Mouse (Mus musculus) spleen, postnatal 10 days (tissue): Measurements from ENCODE around the gene Cd5l.

Experiments used
- DNase-seq, 2 experiments: peaks; one replicate each; pipeline ENCODE4 v3.0.0; 2021 to 2022; ENCODE audit warnings: low spot score in 2 of 2

Cd5l gene

DNA sequence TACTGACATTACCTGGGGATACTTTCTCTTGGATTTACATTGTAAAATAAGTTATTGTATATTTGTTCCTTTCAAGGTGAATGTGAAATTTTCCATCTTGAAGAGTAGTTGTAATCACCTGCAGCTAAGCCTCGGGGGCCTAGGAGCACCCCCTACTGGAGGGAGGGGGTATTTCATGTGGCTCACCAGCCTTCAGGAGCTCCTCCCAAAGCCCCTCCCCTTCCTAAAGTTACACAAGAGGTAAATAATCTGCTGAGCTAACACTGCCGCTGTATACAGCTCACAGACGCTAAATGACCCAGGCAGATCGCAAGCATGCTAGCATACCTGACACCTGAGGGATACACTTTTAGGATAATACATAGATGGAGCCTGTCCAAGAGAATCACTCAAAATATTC is 50.5 kb downstream of the Cd5l start:
- peak in 1 of 2 experiments; percentile 66 for DNase-seq

DNA sequence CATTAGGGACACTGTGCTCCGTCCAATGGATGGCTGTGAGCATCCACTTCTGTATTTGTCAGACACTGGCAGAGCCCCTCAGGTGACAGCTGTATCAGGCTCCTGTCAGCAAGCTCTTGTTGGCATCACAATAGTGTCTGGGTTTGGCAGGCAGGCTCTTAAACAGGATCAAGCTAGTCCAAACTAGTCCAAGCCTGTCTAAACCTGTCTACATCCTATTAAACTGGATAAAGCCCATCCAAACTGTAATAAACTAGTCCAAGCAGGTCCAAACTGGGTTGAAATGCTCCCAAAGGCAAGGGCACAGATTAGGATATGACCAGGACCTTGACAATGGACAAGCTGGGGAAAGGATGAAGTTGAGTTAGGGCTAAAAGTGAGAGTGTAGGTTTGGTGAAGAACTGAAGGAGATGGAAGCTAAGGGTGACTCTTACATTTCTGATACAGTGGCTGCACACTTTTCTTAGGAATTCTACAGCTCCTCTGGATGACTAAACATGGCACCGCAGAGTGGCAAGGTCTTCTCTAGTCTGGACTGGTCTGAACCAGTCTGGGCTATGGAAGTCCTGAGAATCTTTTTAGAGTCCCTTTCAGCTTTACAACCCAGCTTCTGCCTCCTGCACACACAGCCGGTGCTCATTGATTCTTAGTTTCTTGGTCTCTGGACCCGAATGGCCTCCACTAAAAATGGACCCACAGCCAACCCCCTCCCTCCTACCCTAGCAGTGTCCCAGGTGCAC is 51.7 kb downstream of the Cd5l start:
- no peak for DNase-seq

DNA sequence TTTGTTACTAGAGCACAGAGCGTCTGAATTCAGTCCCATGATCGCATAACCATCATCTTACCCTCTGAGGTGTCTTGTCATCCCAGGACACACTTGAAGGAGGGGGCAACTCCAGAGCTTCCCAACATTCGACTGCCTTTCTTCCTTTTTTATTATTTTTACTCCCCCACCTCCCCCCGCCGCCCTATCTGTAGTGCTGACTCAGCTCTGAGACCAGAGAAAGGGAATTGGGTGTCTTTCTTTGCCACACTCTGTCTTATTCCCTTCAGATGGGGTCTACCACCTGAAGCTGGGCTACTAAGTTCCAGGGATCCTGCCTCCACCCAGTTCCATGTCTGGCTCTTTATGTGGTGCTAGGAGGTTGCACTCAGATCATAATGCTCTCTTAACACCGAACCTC is 52.9 kb downstream of the Cd5l start:
- no peak for DNase-seq

DNA sequence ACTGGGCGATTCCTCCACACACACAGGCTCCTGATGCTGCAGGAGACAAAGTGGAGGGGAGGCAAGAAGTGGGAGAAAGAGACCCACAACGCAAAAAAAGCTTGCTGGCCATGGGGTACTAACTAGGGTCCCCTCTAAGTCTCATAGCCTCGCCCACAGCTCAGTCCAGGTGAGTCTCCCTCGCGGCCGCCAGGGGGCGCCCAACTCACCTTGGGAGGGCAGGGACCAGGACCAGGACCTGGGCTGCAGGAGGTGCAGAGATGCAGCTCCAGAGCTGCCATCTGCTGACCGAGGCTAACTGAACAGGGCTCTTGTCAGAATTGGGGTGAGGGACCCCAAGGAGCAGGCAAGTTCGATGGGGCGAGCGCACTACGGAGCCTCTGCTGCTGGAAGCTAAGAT is 53.5 kb downstream of the Cd5l start:
- DNase-seq: peak; percentile 29 to 65

DNA sequence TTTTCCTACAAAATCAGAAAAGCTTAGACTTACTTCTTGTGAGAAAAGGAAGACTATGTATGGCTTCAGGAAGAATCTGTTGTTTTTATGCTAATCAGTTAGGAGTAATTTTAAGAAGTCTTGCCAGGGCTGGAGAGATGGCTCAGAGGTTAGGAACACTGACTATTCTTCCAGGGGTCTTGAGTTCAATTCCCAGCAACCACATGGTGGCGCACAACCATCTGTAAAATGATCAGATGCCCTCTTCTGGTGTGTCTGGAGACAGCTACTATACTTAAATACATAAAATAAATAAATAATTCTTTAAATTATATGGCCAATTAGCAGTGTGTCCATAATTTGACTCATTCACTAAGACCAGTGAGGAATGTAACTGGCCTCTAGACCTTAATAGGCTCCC is 63.0 kb downstream of the Cd5l start:
- DNase-seq: no peak
